ENCODE assay signal across 14 mouse cellular contexts in genomic region chr2:106790329-106790701, GRCm38 (mm10).
DNase-seq lines count a peak whose midpoint lies in the region; ATAC-seq lines count a peak whose summit lies in the region.
"Had no signal": no experiment of that assay in that cellular context is flagged by ENCODE, and none has a peak within 500 bp of the region (broad histone marks: within the 10 kb centered on the region; RNA-seq: fewer than 3 reads in every experiment).

No protein-coding gene starts in this region.

- H3K4me3 ChIP-seq in neural tube, embryonic 13.5 days, result no peak overlapping the region
- no peak overlapping the region for H3K4me3 ChIP-seq in neural tube, embryonic 15.5 days (replicated peaks)
- no peak overlapping the region for H3K4me3 ChIP-seq in limb, embryonic 11.5 days (ENCODE audit: low read depth, low read length)
- H3K4me3 ChIP-seq in midbrain, embryonic 14.5 days (replicated peaks; ENCODE audit: low read depth, low read length), result no peak overlapping the region
- H3K4me3 ChIP-seq: forebrain, embryonic 15.5 days; midbrain, embryonic 15.5 days had no signal

- ATAC-seq in neural tube, embryonic 13.5 days (ENCODE audit: low read depth), result no peak
- ATAC-seq in neural tube, embryonic 15.5 days (ENCODE audit: low FRiP score), result no peak
- peak; percentile 5; the same call in 1 of the 2 replicates for ATAC-seq in limb, embryonic 11.5 days (ENCODE audit: insufficient number of reproducible peaks, low FRiP score, low TSS enrichment, low read depth)
- ATAC-seq in midbrain, embryonic 14.5 days (ENCODE audit: low FRiP score, low TSS enrichment), result no peak
- ATAC-seq: forebrain, embryonic 15.5 days; midbrain, embryonic 15.5 days had no signal

- DNase-seq in adrenal gland, postnatal 14 days, result peak; percentile 29
- DNase-seq in adrenal gland, postnatal 36 days, result no peak
- DNase-seq in limb, embryonic 11.5 days (ENCODE audit: low spot score), result peak; percentile 23
- no peak for DNase-seq in midbrain, embryonic 14.5 days
- DNase-seq in adipocyte (ENCODE audit: low spot score), result no peak
- no peak for DNase-seq in cerebellum, adult 11-12 months
- DNase-seq: cerebellum, postnatal 36 days; heart, adult 11 months; thymus, postnatal 25 days had no signal

- H3K9me3 ChIP-seq in neural tube, embryonic 13.5 days, result no peaks in the 10 kb centered on the region
- no peaks in the 10 kb centered on the region for H3K9me3 ChIP-seq in neural tube, embryonic 15.5 days (replicated peaks)
- H3K9me3 ChIP-seq in limb, embryonic 11.5 days (ENCODE audit: control insufficient read depth, low read length), result no peaks in the 10 kb centered on the region
- no peaks in the 10 kb centered on the region for H3K9me3 ChIP-seq in midbrain, embryonic 14.5 days (ENCODE audit: control insufficient read depth, low read length)
- H3K9me3 ChIP-seq: forebrain, embryonic 15.5 days; midbrain, embryonic 15.5 days had no signal

- 65% methylated on average over 3 of the region's 3 CpGs for WGBS in neural tube, embryonic 13.5 days
- 51% methylated on average over 3 of the region's 3 CpGs for WGBS in neural tube, embryonic 15.5 days
- WGBS in limb, embryonic 11.5 days, result 31% methylated on average over 3 of the region's 3 CpGs
- 49% methylated on average over 3 of the region's 3 CpGs for WGBS in midbrain, embryonic 14.5 days

- no peak overlapping the region for H3K9ac ChIP-seq in neural tube, embryonic 13.5 days
- H3K9ac ChIP-seq in neural tube, embryonic 15.5 days (replicated peaks), result no peak overlapping the region
- H3K9ac ChIP-seq in limb, embryonic 11.5 days (ENCODE audit: low read length), result no peak overlapping the region
- no peak overlapping the region for H3K9ac ChIP-seq in midbrain, embryonic 14.5 days (replicated peaks; ENCODE audit: low read length)
- H3K9ac ChIP-seq: forebrain, embryonic 15.5 days; midbrain, embryonic 15.5 days had no signal

- H3K27ac ChIP-seq in neural tube, embryonic 13.5 days (replicated peaks), result peak overlapping the region; percentile 28; the same call in 1 of the 2 replicates
- no peak overlapping the region for H3K27ac ChIP-seq in neural tube, embryonic 15.5 days (replicated peaks)
- H3K27ac ChIP-seq in limb, embryonic 11.5 days (replicated peaks; ENCODE audit: low read depth, low read length), result peak overlapping the region; percentile 91
- H3K27ac ChIP-seq in midbrain, embryonic 14.5 days (replicated peaks; ENCODE audit: low read depth, low read length), result no peak overlapping the region
- H3K27ac ChIP-seq: midbrain, embryonic 15.5 days had no signal

- H3K4me2 ChIP-seq in neural tube, embryonic 13.5 days, result no peak overlapping the region
- no peak overlapping the region for H3K4me2 ChIP-seq in neural tube, embryonic 15.5 days
- no peak overlapping the region; the same call in 1 of the 2 replicates for H3K4me2 ChIP-seq in limb, embryonic 11.5 days (ENCODE audit: low read depth, severe bottlenecking)
- H3K4me2 ChIP-seq in midbrain, embryonic 14.5 days (ENCODE audit: low read length), result no peak overlapping the region
- H3K4me2 ChIP-seq: forebrain, embryonic 15.5 days; midbrain, embryonic 15.5 days had no signal

- peaks cover 34% of the 10 kb centered on the region for H3K4me1 ChIP-seq in neural tube, embryonic 13.5 days (replicated peaks)
- H3K4me1 ChIP-seq in neural tube, embryonic 15.5 days, result peaks cover 16% of the 10 kb centered on the region
- peaks cover 32% of the 10 kb centered on the region for H3K4me1 ChIP-seq in limb, embryonic 11.5 days (ENCODE audit: control insufficient read depth, insufficient read depth, low read length)
- H3K4me1 ChIP-seq in midbrain, embryonic 14.5 days (ENCODE audit: control insufficient read depth, insufficient read depth, low read length), result peaks cover 19% of the 10 kb centered on the region; the same call in 1 of the 2 replicates

- H3K27me3 ChIP-seq in neural tube, embryonic 13.5 days, result no peaks in the 10 kb centered on the region
- H3K27me3 ChIP-seq in neural tube, embryonic 15.5 days (replicated peaks), result no peaks in the 10 kb centered on the region
- H3K27me3 ChIP-seq in limb, embryonic 11.5 days (ENCODE audit: control insufficient read depth, insufficient read depth, low read length), result no peaks in the 10 kb centered on the region
- no peaks in the 10 kb centered on the region for H3K27me3 ChIP-seq in midbrain, embryonic 14.5 days (ENCODE audit: control insufficient read depth, insufficient read depth, low read length)
- H3K27me3 ChIP-seq: forebrain, embryonic 15.5 days; midbrain, embryonic 15.5 days had no signal

- peaks cover 5% of the 10 kb centered on the region; the same call in 1 of the 2 replicates for H3K36me3 ChIP-seq in neural tube, embryonic 13.5 days
- H3K36me3 ChIP-seq in neural tube, embryonic 15.5 days, result 0 out of 2 replicates have a peak, but pooled peaks cover 1% of the 10 kb centered on the region
- H3K36me3 ChIP-seq in limb, embryonic 11.5 days (ENCODE audit: control insufficient read depth, insufficient read depth, low read length), result no peaks in the 10 kb centered on the region
- no peaks in the 10 kb centered on the region for H3K36me3 ChIP-seq in midbrain, embryonic 14.5 days (ENCODE audit: control insufficient read depth, insufficient read depth, low read length)
- H3K36me3 ChIP-seq: forebrain, embryonic 15.5 days; G1E; midbrain, embryonic 15.5 days had no signal

Comparison
In these comparisons a context has a peak if more than half of its experiments do, and no peak if none do; other contexts are left out.
1. DNase-seq: peak in adrenal gland, postnatal 14 days (single experiment) and limb, embryonic 11.5 days (single experiment); none in adrenal gland, postnatal 36 days (0 of 2), midbrain, embryonic 14.5 days (single experiment), adipocyte (single experiment) and cerebellum, adult 11-12 months (single experiment).
2. H3K27ac ChIP-seq: peak in neural tube, embryonic 13.5 days (single experiment) and limb, embryonic 11.5 days (single experiment); none in neural tube, embryonic 15.5 days (single experiment) and midbrain, embryonic 14.5 days (single experiment).